Mouse (Mus musculus) spleen, postnatal 10 days (tissue): ENCODE measurements around the gene Gm28047.

Experiments
- DNase-seq, 2 experiments: peaks; one replicate each; pipeline ENCODE4 v3.0.0; 2021 to 2022; ENCODE audit warnings: low spot score in 2 of 2

The Gm28047 gene

DNA sequence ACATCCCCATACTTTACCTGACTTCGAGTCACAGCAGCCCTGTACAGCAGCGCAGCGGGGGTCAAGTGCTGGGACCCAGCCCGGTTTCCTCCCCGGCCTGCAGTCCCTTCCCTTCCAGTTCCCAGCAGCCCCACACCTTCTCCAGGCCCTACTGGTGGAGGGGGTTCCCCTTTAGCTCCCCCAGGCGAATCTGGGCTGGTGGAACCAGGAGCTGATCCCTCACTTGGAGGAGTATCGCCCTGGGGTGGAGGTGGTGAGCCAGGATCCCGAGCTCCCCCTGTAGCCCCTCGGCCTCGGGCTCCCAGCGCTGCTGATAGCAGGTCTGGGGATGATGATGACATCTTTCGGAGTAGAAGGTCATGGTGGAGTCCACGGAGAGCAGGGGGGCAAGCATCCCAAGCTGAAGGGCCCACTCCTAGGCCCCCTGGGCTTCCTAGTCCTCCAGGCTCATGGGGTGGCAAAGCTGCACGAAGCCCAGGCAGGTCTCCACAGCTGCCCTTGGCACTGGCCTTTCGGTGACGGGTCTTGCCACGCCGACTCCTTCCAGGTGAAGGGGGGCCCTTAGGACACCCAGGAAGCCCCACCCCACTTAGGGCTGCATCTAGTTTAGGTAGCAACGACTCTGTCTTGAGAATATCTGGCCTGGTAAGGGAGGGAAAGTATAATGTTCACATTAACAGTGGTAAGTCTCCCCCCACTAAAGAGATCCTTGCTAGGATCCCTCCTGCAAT lies 123.6 kb downstream of the Gm28047 start:
- no peak for DNase-seq

DNA sequence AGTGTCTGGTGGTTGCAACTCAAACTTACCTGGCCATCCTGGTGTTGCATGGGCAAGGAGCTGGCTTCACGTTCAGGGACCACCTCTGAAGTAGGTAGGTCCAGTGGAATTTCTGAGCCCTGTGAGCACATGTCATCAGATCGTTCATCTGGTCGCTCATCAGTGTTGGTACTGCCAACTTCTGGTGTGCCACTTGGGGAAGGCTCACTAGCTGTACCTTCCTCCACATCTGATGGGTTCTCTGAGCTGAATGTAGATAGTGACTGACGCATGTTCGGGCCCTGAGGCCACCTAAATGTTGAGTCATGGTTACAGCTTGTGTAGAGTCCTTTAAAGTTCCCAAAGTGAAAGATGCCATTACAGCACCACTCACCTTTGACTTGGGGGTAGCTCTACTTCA lies 124.4 kb downstream of the Gm28047 start:
- no peak for DNase-seq

GRCm38 (mm10) chr15:102499851-102500250 lies 125.0 kb downstream of the Gm28047 start:
- DNase-seq: no peak

GRCm38 (mm10) chr15:102499370-102499769 lies 125.5 kb downstream of the Gm28047 start:
- DNase-seq: no peak

DNA sequence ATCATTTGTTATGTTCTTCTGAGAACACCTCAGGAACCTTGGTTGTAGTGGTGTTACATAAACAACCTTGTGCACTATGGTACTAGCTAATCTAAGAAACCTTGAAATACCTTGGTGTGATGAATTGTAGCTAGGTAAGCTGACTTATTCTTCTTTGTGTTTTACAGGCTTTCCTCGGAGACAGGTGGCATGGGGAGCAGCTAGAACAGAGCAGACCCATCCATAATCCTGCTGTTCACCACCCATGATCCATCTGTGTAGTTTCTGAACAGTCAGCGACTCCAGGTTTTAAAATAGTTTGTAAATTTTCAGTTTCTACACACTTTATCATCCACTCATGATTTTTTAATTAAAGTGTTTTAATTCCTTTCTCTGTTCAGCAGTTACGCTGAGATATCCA lies 126.5 kb downstream of the Gm28047 start:
- no peak for DNase-seq

GRCm38 (mm10) chr15:102487664-102488063 lies 137.2 kb downstream of the Gm28047 start:
- DNase-seq: no peak

- no peak for DNase-seq
Observed at GRCm38 (mm10) chr15:102485853-102486252, 139.0 kb downstream of the Gm28047 start.

DNA sequence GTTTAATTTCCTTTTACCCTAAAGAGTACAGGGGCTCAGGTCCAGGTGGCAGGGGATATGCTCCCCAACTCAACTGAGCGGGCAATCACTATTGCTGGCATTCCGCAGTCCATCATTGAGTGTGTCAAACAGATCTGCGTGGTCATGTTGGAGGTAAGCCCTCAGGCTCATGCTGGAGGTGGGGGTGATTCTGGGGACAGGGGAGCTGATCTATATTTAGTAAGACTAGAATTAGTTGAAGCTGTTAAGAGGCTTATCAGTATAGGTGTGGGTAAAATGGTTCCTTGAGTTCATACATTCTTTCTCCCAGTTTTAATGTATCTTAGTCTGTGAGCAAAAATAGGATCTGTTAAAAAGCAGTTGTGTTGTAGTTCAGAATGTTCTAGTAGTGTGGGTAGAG lies 141.7 kb downstream of the Gm28047 start:
- no peak for DNase-seq

DNA sequence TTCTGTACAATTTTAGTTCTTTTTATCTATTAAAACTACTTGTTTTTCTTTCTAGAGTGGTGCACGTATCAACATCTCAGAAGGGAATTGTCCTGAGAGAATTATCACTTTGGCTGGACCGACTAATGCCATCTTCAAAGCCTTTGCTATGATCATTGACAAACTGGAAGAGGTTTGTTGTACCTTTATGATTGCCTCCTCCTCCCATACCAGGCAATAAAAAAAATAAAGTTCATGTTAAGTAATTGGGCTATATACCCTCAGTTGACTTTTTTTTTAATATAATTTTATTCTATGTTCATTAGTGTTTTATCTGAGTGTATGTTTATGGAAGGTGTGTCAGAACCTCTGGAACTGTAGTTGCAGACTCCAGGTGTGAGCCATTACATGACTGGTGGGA lies 150.3 kb downstream of the Gm28047 start:
- no peak for DNase-seq
